Mouse (Mus musculus): Measurements from ENCODE around the gene Tbxas1.

Tbxas1 gene

DNA sequence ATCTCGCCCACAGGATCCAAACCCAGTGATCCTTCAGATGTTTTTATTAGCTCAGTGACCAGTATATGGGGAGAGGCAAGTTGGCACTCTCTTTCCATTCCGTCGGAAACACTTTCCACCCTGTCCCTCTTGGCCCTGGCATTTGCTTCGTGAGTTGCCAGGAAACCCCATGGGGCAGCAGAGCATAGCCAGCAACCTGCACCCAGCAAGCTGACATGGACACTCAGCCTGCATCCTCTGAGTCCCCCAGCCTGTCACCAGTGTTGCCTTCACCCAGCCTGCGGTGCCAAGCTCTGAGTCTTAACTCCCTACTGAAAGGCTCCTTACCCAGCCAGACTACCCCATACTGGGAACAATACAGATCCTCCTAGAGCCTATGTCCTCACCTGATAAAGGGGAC is 173.9 kb downstream of the Tbxas1 start:
- DNase-seq (ENCODE audit: low read depth, low spot score), result peak; percentile 65

DNA sequence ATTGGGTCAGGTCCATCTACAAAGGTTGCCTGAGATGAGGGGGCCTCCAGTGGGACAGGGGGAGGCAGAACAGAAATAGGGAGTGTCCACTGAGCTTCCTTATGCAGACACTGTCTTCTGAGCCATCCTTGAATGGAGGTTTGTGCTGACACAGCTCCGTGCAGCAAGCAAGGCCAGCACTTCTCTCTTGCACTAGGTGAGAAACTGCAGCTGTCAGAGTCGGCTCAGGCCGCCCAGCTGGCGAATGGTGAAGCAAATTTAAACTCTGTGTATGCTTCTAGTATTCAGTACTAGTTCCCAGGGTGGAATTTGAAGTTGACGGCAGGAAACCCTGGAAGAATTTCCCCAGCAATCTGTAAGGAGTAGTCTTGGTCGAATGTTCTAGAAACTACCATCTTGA is 175.6 kb downstream of the Tbxas1 start:
- peak; percentile 47 for DNase-seq (ENCODE audit: low read depth, low spot score)

DNA sequence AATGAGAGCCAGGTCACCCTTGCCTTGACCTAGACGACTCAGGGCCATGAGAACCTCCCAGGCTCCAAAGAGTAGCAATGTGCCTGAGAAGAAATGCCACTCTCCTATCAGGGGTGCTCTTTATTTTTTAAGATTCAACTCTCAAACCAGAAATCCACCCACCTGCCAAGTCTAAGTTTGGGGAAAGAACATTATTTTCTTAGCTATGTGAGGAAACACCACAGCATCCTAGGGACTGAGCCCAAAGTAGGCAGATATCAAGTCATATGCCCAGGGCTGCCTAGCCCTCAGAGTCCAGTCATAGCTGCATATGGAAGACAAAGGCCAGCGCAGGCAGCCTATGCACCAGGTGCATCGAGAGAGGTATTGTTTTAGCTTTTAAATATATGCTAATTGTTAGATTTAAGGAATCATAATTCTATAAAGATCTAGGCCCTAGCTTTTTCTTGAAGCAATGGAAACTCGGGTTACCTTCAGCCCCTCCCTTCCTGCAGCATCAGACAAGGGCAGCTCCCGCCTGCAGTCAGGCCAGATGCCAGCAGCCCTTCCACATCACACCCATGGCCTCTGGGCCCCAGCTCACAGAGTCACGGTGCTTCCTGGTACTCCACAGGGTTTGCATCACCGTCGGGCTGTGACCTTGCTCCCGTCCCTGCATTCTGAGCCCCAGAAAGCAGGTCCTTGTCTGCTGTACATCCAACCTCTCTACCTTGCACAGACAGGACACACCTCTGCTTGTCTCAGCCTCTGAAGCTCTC is 176.8 kb downstream of the Tbxas1 start:
- peak; percentile 50 for DNase-seq (ENCODE audit: low read depth, low spot score)

DNA sequence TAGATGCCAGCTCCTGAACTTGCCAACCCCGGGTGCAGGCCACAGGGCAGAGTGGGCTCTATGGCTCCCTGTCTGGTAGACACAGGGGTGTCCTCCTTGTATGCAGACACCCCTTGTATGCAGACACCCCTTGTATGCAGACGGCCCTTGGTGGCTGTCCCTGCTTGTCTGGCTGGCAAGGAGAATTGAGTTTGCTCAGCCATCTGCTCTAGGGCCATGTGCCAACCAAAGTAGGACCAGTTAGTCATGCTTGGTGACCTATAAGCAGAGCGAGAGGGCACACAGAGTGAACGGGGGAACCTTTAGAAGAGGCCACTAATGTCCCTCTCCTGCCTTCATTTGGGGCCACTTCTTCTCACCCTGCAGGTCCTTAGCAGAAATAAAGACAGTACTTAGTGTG is 177.4 kb downstream of the Tbxas1 start:
- DNase-seq (ENCODE audit: low read depth, low spot score), result peak; percentile 91

DNA sequence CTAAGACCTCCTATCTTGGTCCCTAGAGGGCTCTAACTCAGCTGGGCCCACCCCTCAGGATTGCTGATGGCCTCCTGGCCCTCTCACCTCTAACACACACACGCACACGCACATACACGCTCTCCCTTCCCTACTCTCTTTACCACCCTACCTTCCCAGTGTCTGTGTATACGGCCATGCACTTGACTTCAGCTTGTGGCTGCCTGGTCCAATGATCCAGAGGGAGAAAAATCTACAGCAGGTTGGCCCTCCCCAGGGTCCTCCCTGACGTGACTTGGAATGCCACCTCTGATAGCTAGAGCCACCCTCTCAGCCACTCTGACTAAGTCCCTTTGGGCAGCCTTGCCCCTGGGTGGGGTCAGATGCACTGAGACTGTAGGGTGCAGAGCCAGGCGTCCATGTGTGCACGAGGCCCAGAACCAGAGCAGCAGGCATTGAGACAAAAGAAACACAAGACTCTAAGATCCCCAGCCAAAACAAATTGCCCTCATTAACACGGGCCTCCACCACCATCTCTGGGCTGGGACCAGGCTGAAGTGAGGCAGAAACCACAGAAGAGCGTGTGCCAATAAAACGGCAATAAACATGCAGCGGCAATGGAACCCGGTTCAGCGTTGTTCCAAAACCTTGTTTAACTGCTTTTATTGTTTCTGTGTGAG is 179.1 kb downstream of the Tbxas1 start:
- DNase-seq (ENCODE audit: low read depth, low spot score), result no peak

DNA sequence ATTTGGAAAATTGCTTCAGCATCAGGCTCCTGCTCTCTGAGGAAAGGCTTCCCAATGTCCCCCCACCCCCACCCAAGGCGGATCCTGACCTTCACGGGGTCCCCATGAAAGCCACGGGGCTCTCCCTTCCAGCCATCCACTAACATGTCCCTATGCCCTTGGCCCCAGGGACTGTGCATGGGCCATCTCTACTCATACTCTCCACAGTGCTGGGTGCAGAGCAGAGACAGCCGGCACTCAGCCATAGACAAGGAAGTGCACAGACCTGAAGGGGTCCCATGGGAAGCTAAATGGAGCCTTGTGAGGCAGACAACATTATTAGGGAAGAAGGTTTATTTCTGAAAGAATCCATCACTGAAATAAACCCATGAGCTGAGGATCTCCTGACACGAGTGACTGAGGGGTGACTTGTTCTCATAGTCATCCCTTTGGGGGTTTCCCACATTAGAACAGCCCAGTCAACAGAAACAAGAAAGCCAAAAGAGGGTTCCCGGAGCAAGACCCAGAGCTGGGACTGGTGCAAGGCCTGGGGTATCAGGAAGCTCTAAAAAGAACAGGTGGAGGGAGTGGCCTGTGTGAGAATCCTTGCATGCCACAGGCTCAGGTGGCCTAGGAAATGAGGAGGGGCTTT is 179.8 kb downstream of the Tbxas1 start:
- DNase-seq (ENCODE audit: low read depth, low spot score), result no peak

DNA sequence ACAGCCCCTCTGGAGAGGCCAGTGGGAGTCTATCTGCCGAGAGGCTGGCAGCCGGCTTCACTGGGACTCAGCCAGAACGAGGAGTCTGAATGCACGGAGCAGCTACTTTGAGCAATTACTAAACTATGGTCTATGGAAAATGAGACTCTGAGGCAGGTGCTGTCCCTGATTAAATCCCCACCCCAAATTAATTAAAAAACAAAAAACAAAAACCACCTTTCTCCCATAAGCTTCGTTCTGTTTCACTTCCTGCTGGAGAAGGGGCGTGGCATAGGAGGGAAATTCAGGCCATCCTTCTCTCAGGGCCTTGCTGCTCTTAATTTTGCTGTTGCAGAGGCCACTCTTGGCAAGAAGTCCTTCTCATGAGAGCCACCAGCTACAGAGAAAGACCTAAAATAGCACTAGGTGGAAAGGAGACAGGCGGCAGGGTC is 180.6 kb downstream of the Tbxas1 start:
- DNase-seq (ENCODE audit: low read depth, low spot score), result no peak

DNA sequence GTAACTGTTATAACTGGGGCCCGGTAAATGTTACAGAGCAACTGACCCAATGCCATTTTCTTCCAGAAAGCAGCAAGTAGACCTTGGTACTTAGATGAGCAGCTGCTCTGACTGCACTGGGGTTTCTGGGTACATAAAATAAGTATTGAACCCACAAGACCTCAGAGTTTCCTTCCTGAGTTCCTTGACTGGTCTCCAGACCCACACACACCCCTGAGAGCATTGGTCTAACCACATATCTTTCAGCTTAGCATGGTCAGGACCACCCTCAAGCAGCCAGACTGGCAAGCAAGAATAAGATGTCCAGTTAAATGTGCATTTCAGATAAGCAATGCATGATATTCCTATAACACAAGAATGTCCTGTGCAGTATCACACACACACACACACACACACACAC is 182.0 kb downstream of the Tbxas1 start:
- DNase-seq (ENCODE audit: low read depth, low spot score), result no peak

DNA sequence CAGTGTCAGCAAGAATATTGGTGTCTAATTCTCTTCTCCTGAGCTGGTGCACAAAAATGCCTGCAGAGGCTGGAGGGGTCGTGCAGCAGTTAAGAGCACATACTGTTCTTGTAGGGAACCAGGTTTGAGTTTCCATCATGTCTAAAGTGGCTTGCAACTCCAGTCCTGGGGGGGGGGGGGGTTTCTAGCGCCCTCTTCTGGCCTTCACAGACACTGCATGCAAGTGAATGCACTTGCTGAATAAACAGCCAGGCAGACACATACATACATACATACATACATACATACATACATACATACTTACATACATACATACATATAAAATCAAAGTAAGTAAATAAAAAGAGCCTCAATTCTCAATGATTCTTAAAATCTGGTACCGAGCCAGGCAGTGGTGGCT is 183.2 kb downstream of the Tbxas1 start:
- DNase-seq (ENCODE audit: low read depth, low spot score), result no peak

DNA sequence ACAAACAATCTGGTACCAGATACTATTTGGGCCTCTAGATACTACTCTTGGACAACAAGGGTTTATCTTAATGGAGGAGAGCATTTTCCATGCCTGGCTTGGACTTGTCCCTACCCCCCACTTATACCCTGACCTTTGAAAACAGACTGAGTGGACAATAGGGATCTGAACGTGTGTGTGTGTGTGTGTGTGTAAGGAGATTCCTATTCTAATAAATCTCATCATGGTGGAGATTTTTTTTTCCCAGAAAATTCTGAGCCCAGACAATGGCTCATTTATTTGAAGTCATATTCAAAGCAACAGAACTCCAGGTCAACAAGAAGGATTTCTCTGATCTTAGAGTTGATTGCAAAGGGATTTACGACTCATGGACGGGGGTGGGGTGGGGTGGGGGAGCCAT is 183.7 kb downstream of the Tbxas1 start:
- no peak for DNase-seq (ENCODE audit: low read depth, low spot score)

DNA sequence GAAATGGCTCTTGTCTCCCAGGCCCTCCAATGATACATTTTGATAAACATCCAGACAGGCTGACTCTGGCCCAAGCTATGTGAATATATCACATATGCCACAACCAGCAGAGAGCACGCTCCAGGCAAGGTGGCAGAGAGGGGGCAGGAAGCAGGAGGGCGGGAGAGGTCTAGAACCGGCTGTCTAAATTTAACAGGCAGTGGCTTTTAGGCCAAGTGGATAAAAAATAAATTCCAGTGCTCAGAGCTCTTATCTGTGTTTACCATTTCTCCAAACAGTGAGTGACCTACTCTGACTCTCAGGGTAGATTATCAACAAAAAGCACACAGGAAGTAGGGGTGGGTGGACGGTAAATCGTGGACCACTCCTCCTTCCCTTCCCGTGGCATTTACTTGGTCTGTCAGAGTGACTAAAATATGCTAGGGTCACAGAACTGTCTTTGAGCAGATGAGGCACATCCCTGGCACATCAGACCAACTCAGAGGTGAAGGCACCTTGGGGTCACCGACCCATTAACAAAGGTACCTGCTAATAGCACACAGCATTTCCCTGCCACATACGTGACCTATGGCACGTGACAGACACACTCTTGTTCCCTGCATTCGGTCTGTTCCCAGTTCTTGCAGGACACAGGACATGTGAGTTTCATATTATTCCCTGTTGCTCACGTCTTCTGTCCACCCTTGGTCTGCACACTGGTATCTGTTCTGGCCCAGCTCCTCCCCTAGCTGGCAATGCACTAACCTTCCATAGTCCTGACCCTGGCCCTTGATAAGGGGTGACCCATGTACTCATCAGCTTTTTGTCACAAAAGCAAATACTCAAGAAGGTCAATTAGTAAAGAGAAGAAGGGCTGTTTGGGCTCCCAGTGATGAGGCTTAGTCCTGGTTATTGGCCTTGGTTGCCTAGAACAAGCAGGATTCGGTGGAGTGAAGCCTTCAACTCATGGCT is 184.6 kb downstream of the Tbxas1 start:
- DNase-seq (ENCODE audit: low read depth, low spot score), result no peak

DNA sequence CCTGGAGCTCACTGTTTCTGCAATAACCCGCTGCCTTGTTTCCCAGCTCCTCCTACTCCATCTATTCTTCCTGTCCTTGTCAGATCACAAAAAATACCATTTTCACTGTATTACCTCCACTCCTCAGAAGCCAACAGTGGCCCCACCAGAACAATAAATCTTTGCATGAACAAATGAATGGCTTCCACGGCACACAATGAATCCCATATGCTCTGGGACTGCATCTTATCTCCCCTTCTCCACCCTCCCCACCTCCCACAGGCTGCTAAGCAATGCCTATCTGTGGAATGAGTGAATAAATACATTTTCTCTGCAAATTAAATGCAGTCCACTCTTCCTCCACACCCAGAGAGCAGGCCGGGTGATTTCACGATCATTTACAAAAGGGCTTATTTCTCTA is 186.0 kb downstream of the Tbxas1 start:
- DNase-seq (ENCODE audit: low read depth, low spot score), result no peak

DNA sequence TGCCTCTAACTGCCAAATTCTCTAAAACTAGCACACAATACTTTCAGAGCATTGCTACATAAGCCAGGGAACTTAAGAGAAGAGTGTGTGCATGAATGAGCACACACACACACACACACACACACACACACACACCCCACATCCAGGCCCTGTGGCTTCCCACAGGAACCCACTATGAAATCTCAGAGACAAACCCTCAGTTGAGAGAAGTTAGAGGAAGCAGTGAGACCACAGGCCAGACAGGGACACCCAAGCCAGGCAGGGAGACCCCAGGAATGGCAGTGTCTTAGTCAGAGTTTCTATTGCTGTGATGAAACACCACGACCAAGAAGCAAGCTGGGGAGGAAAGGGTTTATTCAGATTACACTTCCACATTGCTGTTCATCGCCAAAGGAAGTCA is 188.3 kb downstream of the Tbxas1 start:
- DNase-seq (ENCODE audit: low read depth, low spot score), result no peak

DNA sequence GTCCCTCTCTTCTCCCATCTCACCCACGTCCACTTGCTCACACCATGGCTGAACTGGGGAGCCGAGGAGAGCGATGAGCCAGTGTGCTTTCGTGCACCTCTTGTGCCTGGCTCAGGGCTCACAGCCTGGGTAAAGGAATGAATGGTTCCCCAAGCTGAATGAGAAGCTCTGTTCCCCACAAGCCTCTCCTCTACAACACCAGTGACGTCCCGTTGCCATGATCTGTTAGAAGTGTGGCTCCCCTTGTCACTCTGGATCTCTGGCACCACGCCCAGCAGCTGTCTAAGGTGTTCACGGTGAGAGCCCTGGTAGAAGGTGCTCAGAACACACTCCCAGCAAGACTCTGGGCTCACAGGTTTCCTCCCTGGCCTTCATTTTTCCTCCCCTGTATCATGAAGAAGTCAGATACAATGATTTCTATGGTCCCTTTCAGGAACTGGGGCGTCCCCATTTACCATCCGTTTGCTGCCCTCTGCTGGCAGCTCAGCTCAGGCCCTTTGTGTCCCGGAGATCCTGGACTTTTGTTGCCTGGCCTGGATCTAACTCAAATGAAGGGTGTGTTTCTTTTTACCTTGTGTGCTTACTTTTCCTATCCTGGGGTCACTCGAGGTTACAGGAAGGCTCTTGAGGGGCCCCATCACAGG is 191.9 kb downstream of the Tbxas1 start:
- peak; percentile 87 for DNase-seq (ENCODE audit: low read depth, low spot score)

DNA sequence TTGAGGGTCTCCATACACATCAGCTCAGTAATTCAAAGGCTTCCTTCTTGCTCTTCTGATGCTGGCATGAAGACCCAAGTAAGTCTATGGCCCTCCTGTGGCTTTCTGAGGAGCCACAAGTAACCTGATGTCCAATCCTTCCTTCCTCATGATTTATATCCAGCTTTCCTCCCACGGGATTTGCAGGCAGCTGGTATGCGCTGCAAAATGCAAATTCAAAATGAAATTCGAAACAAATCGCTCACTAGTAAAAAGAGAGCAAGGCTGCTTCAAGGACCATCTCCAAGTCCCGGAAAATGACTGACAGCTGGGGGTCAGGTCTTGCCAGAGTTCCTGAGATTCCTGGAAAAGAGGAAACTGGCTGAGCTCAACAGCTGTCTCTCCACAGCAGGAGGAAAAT is 197.5 kb downstream of the Tbxas1 start:
- DNase-seq (ENCODE audit: low read depth, low spot score), result peak; percentile 64

DNA sequence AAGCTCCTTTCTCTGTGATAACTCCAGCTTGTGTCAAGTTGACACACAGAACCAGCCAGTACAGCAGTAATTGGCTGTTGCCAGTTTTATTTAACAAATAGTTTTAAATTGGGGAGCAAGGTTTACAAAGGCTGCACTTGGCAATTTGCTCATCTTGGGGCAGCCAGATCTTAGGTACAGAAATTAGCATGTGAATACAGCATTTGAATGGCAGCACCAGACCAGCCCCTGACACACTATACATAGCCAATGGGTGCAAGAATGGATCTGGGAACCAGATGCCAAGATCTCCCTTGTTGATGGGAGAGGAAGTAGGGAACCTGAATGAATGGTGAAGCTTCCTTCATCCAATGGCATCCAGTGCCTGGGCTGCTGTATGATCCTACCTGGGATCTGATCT is 199.0 kb downstream of the Tbxas1 start:
- DNase-seq (ENCODE audit: low read depth, low spot score), result no peak

DNA sequence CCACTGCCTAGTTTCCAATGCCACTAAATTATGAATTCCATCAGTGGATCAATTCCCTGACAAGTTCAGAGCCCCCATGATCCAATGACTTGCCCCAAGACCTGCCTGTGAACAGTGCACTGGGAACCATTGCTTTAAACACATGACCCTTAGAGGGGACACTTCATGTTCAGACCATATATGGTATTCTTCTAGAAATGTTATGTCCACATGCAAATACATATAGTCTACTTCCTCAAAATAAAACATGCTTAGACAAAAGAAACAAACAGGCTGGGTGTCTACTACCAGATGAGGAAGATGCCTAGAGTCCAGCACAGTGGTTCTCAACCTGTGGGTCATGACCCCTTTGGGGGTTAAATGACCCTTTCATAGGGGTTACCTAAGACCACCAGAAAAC is 201.3 kb downstream of the Tbxas1 start:
- no peak for DNase-seq (ENCODE audit: low read depth, low spot score)

DNA sequence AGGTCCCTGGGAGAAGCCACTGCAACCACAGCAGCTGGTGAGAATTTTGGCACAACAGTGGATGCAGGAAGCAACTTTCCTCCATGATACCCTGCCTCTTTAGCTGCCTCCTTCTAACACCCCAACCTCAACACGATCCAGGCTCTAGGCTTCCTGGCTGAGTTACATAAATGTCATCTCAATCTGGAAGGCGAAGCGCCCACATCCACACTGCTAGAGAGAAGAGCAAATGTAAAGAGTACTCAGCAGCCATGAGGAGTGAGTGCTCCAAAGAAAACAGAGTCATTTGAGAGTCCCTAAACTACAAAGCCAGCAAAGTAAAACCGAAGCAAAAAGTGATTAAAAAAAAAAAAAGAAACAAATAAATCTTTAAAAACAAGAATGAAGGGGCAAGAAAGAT is 229.4 kb downstream of the Tbxas1 start:
- peak; percentile 37 for DNase-seq (ENCODE audit: low read depth, low spot score)

DNA sequence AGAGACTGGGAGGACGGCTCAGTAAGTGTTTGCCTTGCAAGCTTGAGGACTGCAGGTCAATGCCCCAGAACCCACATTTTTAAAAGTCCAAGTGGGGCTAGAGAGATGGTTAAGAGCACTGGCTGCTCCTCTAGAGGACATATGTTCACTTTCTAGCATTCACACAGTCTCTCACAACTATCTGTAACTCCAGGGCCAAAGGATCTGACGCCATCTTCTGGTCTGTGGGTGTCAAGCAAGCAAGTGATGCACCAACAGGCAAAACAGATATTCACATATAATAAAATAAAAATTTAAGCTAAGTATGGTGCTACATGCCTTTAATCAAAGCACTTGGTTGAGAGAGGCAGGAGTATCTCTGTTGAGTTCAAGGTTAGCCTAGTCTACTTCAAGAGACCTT is 231.6 kb downstream of the Tbxas1 start:
- DNase-seq (ENCODE audit: low read depth, low spot score), result peak; percentile 43

DNA sequence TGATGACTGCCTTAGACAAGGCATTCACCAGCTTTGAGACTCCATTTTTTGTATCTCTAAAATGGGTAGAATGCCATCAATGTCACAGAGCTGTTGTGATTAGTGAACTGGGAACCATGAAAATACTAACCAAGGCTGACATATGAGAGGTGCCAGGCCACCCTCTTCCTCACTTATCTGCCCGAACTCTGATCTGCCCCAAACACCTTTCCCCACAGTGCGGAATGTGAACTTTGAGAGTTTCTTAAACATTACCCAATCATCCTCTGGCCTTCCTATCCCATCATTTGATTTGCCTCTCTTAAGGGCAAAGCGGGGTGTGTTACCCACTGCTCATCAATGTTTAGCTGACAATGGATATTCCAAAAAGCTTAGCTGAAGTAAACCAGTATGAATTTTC is 237.5 kb downstream of the Tbxas1 start:
- no peak for DNase-seq (ENCODE audit: low read depth, low spot score)

DNA sequence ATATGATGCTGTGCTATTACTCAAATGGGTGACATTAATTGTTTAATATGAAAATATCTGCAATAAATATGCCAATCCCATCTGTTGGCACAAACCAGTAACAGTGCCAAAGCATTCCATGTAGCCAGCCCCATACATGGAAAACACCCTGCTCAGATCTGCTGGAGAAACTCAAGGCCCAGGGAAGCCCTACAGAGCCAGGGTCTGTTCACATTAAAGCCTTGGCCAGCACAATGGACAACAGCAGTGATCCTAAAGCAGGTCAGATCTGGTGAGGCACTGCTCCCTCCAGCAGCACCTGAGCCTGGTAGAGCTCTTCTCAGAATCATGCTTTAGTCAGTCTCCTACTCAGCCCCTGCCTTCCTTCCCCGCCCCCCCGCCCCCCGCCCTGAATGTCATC is 237.9 kb downstream of the Tbxas1 start:
- DNase-seq (ENCODE audit: low read depth, low spot score), result peak; percentile 89

All from brain, adult 2 months (tissue).